Mouse (Mus musculus): ENCODE data around the gene Olfr1188.
"Not testable (repeated sequence)": the region's sequence is repeated elsewhere in the genome, so short reads cannot be mapped to it uniquely, and the experiment has no call there.

Olfr1188 gene

DNA sequence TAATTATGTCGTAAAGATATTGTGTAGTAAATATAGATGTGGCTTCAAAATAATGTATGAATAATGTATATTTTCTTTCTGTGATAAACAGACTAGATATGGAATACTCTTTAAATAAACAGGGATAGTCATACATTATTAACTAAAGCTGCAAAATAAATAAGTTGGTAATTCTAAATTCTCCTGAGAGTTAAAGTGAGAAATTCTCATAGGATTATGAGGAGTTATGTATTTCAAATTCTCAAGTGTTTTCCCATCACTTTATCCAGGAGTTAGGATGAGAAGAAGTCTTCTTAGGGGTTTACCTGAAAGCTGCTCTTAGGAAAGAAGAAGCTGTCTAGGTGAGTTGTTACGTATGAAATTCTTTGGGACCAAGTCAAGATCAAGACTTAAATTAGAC lies at the start of gene Olfr1188:
TSS of gene Olfr1188 (plus strand) at position 301 of the 400 bp plus-strand sequence.
- DNase-seq (ENCODE audit: low read depth, low spot score): no peak
- Histone ChIP-seq H3K27me3 (ENCODE audit: control insufficient read depth, insufficient read depth, low read length, poor library complexity, severe bottlenecking) (no peaks in the 10 kb centered on the region), H3K36me3 (ENCODE audit: control insufficient read depth, insufficient read depth, low read length, poor library complexity, severe bottlenecking) (no peaks in the 10 kb centered on the region)

GRCm38 (mm10) chr2:88518251-88518650 lies 38.5 kb upstream of the Olfr1188 start, which contains the start of gene Olfr1186:
Gene Olfr1186 (plus strand): TSS chr2:88518551.
- DNase-seq (ENCODE audit: low read depth, low spot score): no peak
- Histone ChIP-seq H3K27me3 (ENCODE audit: control insufficient read depth, insufficient read depth, low read length, poor library complexity, severe bottlenecking) (no peaks in the 10 kb centered on the region), H3K36me3 (ENCODE audit: control insufficient read depth, insufficient read depth, low read length, poor library complexity, severe bottlenecking) (no peaks in the 10 kb centered on the region)

DNA sequence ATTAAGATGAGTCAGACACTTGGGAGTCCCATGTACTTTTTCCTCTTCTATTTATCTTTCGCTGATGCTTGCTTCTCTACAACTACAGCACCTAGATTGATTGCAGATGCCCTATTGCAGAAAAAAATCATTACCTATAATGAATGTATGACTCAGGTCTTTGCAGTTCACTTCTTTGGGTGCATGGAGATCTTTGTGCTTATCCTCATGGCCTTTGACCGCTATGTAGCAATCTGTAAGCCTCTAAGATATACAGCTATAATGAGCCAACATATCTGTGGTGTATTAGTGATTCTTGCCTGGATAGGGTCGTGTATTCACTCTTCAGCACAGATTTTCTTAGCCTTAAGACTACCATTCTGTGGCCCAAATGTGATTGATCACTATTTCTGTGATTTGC lies 31.0 kb upstream of the Olfr1188 start:
- Histone ChIP-seq H3K36me3 (ENCODE audit: control insufficient read depth, insufficient read depth, low read length, poor library complexity, severe bottlenecking) (no peaks in the 10 kb centered on the region), H3K27me3 (ENCODE audit: control insufficient read depth, insufficient read depth, low read length, poor library complexity, severe bottlenecking) (no peaks in the 10 kb centered on the region)
- no peak for DNase-seq (ENCODE audit: low read depth, low spot score)

- not testable (repeated sequence) for H3K27me3 ChIP-seq (ENCODE audit: control insufficient read depth, insufficient read depth, low read length, poor library complexity, severe bottlenecking); H3K36me3 ChIP-seq (ENCODE audit: control insufficient read depth, insufficient read depth, low read length, poor library complexity, severe bottlenecking); DNase-seq (ENCODE audit: low read depth, low spot score)
These were observed 16.0 kb downstream of the Olfr1188 start for GRCm38 (mm10) chr2:88572696-88573095.

GRCm38 (mm10) chr2:88586154-88586553 lies 29.4 kb downstream of the Olfr1188 start, which contains the start of gene Olfr1189:
Gene Olfr1189 (plus strand): TSS chr2:88586454.
- Histone ChIP-seq H3K36me3 (ENCODE audit: control insufficient read depth, insufficient read depth, low read length, poor library complexity, severe bottlenecking) (no peaks in the 10 kb centered on the region), H3K27me3 (ENCODE audit: control insufficient read depth, insufficient read depth, low read length, poor library complexity, severe bottlenecking) (no peaks in the 10 kb centered on the region)
- DNase-seq (ENCODE audit: low read depth, low spot score): no peak
